Mouse (Mus musculus) heart, embryonic 16.5 days (tissue): ENCODE results near the gene Lysmd4. TPM values are rescaled to one million over a fixed set of nuclear protein-coding genes. Genes with fewer than 3 reads are reported as not detected.
A peak's percentile ranks its signal among the peaks of the same experiment; 100 is the strongest.

ENCODE experiments used
- ATAC-seq: fragments of 200-750 bp; cut with Nextera tagmentation; replicated peaks from 2 replicates; pipeline ENCODE4 v1.8.0; 2017; ENCODE audit warnings: moderate number of reproducible peaks; ENCODE audit not compliant: insufficient read depth, low FRiP score; ENCODE audit errors: extremely low read depth
- H3K27ac ChIP-seq: fragments of 300-500 bp; sonication (generic); 2 replicates; pipeline ENCODE4 v1.5.1; 2014; ENCODE audit warnings: mild to moderate bottlenecking, low read length, control low read depth, moderate library complexity
- H3K27me3 ChIP-seq: fragments of 300-500 bp; sonication (generic); 2 replicates; pipeline ENCODE4 v1.6.1; 2014; ENCODE audit warnings: low read length, mixed read lengths; ENCODE audit not compliant: control insufficient read depth, insufficient read depth
- H3K36me3 ChIP-seq: fragments of 300-500 bp; sonication (generic); 2 replicates; pipeline ENCODE4 v1.6.1; 2014; ENCODE audit not compliant: control insufficient read depth, insufficient read depth
- H3K4me1 ChIP-seq: fragments of 300-500 bp; sonication (generic); 2 replicates; pipeline ENCODE4 v1.6.1; 2014; ENCODE audit warnings: low read length, mixed read lengths; ENCODE audit not compliant: control insufficient read depth, insufficient read depth
- H3K4me2 ChIP-seq: fragments of 300-500 bp; sonication (generic); 2 replicates; pipeline ENCODE4 v1.6.1; 2014; ENCODE audit warnings: low read depth, mild to moderate bottlenecking, control low read depth, low read length
- H3K4me3 ChIP-seq: fragments of 300-500 bp; sonication (generic); 2 replicates; pipeline ENCODE4 v1.5.1; 2014; ENCODE audit warnings: mild to moderate bottlenecking, control low read depth, low read length
- H3K9ac ChIP-seq: fragments of 300-500 bp; sonication (generic); 2 replicates; pipeline ENCODE4 v1.6.1; 2014; ENCODE audit warnings: low read length, control low read depth
- H3K9me3 ChIP-seq: fragments of 300-500 bp; sonication (generic); replicated peaks from 2 replicates; pipeline ENCODE4 v1.6.1; 2016; ENCODE audit warnings: low read length; ENCODE audit not compliant: control insufficient read depth
- WGBS: fragments of 180-500 bp; shearing (Covaris S2); extraction: QIAGEN DNeasy Blood & Tissue Kit; methylation state at CpG from one replicate; pipeline ENCODE4 v1.1.7; 2014; 5-methylcytosine and 5-hydroxymethylcytosine counted together
- polyA plus RNA-seq: library from polyadenylated mRNA; unstranded; fragments of >200 nt; fragmentation: Nextera tagmentation; extraction: Ambion mirVana; gene quantifications from 2 replicates; pipeline ENCODE4 v1.2.1, GENCODE M21; 2015

Lysmd4 gene
- polyA plus RNA-seq, 1 experiment from 2014 or later, result 15.8 TPM

GRCm38 (mm10) chr7:67228891-67229602 lies 6.7 kb downstream of the Lysmd4 start:
- Histone ChIP-seq H3K9me3 (no peaks in the 10 kb centered on the region), H3K27ac (peak overlapping the region; percentile 95), H3K4me1 (peaks cover 37% of the 10 kb centered on the region), H3K4me3 (no peak overlapping the region), H3K36me3 (peaks cover 25% of the 10 kb centered on the region), H3K9ac (no peak overlapping the region), H3K4me2 (no peak overlapping the region), H3K27me3 (no peaks in the 10 kb centered on the region)
- 76% methylated on average over 5 of the region's 5 CpGs for WGBS
- no peak for ATAC-seq

DNA sequence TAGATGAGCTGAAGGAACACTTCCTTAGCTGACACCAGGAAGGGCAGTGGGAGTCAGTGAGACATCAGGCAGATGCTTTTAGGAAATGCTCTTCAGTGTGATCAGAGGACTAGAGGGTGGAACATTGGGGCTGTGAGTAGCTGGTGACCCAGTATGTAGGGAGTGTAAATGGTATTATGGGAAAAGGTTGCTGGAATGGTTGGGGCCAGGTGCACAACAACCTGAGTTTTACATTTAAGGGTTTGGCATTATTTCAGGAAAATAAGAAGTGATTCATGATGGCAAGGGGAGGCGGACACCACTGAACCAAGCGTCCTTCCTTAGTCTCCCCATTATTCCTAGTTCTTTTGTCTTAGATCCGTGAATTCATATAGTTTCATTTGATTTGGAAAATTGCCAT lies 7.4 kb downstream of the Lysmd4 start:
- no peaks in the 10 kb centered on the region for H3K9me3 ChIP-seq
- H3K4me2 ChIP-seq, result no peak overlapping the region
- peaks cover 41% of the 10 kb centered on the region for H3K4me1 ChIP-seq
- no peaks in the 10 kb centered on the region for H3K27me3 ChIP-seq
- H3K4me3 ChIP-seq, result no peak overlapping the region
- ATAC-seq, result no peak
- WGBS, result 84% methylated on average over 3 of the region's 3 CpGs
- H3K27ac ChIP-seq, result peak overlapping the region; percentile 95
- peaks cover 32% of the 10 kb centered on the region for H3K36me3 ChIP-seq
- H3K9ac ChIP-seq, result no peak overlapping the region

DNA sequence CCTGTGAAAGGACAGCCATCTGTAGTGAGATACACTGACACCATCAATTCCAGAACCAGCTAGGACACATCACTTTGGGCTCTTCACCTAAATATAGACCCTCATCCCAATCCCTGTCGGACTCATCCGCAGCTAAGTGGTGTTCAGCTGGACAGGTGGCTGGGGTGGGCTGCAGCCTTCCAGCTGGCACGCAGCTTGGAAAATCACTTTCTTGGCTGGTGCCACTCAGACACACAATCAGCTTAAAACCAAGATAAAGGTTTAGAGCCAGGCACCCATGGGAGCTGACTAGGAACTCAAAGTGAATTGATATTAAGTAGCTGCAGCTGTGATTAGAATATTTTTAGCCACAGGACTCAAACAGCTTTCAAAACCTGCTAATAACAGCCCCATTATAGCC lies 7.9 kb downstream of the Lysmd4 start:
- H3K27ac ChIP-seq, result peak overlapping the region; percentile 95
- 26% methylated on average over 3 of the region's 3 CpGs for WGBS
- H3K4me3 ChIP-seq, result no peak overlapping the region
- peaks cover 45% of the 10 kb centered on the region for H3K4me1 ChIP-seq
- no peaks in the 10 kb centered on the region for H3K9me3 ChIP-seq
- no peaks in the 10 kb centered on the region for H3K27me3 ChIP-seq
- H3K4me2 ChIP-seq, result peak overlapping the region; percentile 27
- H3K36me3 ChIP-seq, result peaks cover 32% of the 10 kb centered on the region
- peak; percentile 79 for ATAC-seq
- H3K9ac ChIP-seq, result no peak overlapping the region; the same call in 1 of the 2 replicates

DNA sequence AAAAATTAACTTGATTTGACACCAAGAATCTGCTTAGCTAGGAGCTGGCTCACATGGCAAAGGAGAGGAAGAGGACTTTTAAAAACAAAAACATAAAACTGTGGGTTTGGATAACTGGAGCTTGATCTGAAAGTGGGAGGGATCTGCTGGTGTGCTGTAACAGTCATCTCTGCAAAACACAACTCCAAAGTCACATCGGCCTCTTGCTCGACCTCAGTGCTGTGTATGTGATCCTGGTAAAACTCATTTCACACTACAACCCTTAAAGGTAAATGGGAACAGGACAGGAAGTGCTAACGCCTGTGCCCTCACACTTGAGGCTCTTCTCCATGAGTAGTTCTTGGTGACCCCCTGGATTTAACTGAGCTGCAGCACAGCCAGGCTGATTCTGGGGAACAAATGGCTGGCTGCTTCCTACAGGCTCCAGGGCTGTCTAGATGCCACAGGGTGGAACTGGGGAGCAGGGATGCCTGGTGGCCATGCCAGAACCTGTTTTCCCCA lies 8.3 kb downstream of the Lysmd4 start:
- peak overlapping the region; percentile 95 for H3K27ac ChIP-seq
- H3K36me3 ChIP-seq, result peaks cover 36% of the 10 kb centered on the region
- H3K4me2 ChIP-seq, result peak overlapping the region; percentile 27
- H3K9me3 ChIP-seq, result no peaks in the 10 kb centered on the region
- H3K4me1 ChIP-seq, result peaks cover 48% of the 10 kb centered on the region
- peak overlapping the region; percentile 40 for H3K9ac ChIP-seq
- ATAC-seq, result peak; percentile 42; the same call in 1 of the 2 replicates
- WGBS, result 46% methylated on average over 3 of the region's 3 CpGs
- H3K4me3 ChIP-seq, result no peak overlapping the region
- H3K27me3 ChIP-seq, result no peaks in the 10 kb centered on the region

DNA sequence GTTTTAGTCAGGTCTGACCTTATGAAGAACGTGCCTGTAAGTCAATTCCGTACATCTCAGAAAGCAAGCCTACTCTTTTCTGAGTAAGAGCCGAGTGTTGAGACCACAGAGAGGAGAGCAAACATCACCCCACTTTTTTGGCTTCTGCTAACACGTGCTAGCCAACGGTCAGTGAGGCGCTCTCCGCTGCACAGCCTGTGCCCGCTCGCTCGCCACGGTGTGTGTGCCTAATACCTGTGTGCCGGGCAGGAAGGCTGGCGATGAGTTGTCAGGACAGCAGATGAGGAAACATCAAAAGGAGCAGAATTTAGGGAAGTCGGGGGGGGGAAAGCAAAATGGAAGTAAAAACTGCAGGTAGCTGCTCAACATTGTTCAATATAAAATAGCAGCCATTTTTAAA lies 10.2 kb downstream of the Lysmd4 start:
- Histone ChIP-seq H3K9ac (no peak overlapping the region), H3K4me3 (no peak overlapping the region), H3K27ac (peak overlapping the region; percentile 4; the same call in 1 of the 2 replicates), H3K4me1 (peaks cover 53% of the 10 kb centered on the region), H3K9me3 (no peaks in the 10 kb centered on the region), H3K36me3 (peaks cover 38% of the 10 kb centered on the region), H3K27me3 (no peaks in the 10 kb centered on the region), H3K4me2 (no peak overlapping the region)
- ATAC-seq, result no peak
- WGBS, result 84% methylated on average over 14 of the region's 14 CpGs

- Histone ChIP-seq H3K36me3 (peaks cover 49% of the 10 kb centered on the region), H3K4me3 (no peak overlapping the region), H3K27ac (peak overlapping the region; percentile 52), H3K9ac (no peak overlapping the region), H3K4me2 (no peak overlapping the region), H3K9me3 (no peaks in the 10 kb centered on the region), H3K27me3 (no peaks in the 10 kb centered on the region), H3K4me1 (peaks cover 58% of the 10 kb centered on the region)
- 35% methylated on average over 8 of the region's 8 CpGs for WGBS
- ATAC-seq, result peak; percentile 29; the same call in 1 of the 2 replicates
Measured at GRCm38 (mm10) chr7:67234797-67235196, 12.5 kb downstream of the Lysmd4 start.

DNA sequence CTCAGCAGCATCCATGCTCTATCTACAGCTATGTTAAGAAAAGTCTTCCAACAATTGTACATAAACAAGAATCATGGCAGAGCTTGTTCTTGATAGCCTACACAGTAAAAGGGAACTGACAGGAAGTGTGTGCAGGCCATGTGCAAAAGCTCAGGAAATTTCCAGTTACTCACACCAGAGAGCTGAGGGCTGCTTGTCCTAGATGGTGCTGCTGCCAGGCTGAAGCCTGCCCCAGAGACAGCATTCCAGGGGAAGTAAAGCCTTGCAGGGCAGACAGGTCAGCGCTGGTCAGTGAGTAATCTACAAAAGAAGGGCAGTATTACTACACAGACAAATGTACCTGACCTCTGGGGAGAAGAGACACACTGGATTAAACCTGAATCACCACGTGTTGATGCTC lies 14.0 kb downstream of the Lysmd4 start:
- no peak overlapping the region for H3K9ac ChIP-seq
- peaks cover 51% of the 10 kb centered on the region for H3K36me3 ChIP-seq
- no peak overlapping the region for H3K4me3 ChIP-seq
- no peak overlapping the region for H3K27ac ChIP-seq
- WGBS, result 77% methylated on average over 2 of the region's 2 CpGs
- no peaks in the 10 kb centered on the region for H3K9me3 ChIP-seq
- peaks cover 52% of the 10 kb centered on the region for H3K4me1 ChIP-seq
- ATAC-seq, result no peak
- H3K27me3 ChIP-seq, result no peaks in the 10 kb centered on the region
- H3K4me2 ChIP-seq, result no peak overlapping the region

DNA sequence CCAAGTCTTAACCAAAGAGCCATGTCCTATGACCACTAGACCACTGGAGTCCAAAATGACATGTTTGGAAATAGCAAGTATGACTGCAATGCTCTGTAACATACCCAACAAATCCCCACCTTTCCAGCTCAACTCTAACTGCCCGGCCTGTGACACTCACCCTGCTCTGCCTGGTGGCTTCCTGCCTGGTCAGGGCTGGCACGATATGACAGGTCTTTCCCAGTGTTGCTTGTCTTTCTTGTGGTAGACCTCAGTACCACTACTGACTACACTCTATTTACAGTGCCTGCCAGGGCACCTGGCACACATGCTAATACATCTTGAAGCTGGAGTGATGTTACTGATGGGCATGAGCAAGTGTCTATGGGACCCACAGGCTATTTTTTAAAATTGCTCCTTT lies 15.4 kb downstream of the Lysmd4 start:
- Histone ChIP-seq H3K4me1 (peaks cover 43% of the 10 kb centered on the region), H3K4me2 (no peak overlapping the region), H3K9ac (no peak overlapping the region), H3K9me3 (no peaks in the 10 kb centered on the region), H3K27ac (no peak overlapping the region), H3K27me3 (no peaks in the 10 kb centered on the region), H3K4me3 (no peak overlapping the region), H3K36me3 (peaks cover 41% of the 10 kb centered on the region)
- WGBS, result 84% methylated on average over 2 of the region's 2 CpGs
- no peak for ATAC-seq

GRCm38 (mm10) chr7:67241969-67242368 lies 19.6 kb downstream of the Lysmd4 start:
- peaks cover 37% of the 10 kb centered on the region for H3K4me1 ChIP-seq
- H3K9ac ChIP-seq, result no peak overlapping the region
- no peaks in the 10 kb centered on the region for H3K9me3 ChIP-seq
- WGBS, result 47% methylated on average over 3 of the region's 3 CpGs
- ATAC-seq, result no peak
- H3K36me3 ChIP-seq, result peaks cover 19% of the 10 kb centered on the region
- 0 out of 2 replicates have a peak overlapping the region, but pooled peaks have one; percentile 42 for H3K27ac ChIP-seq
- H3K4me3 ChIP-seq, result no peak overlapping the region
- H3K4me2 ChIP-seq, result no peak overlapping the region
- H3K27me3 ChIP-seq, result no peaks in the 10 kb centered on the region
